Mouse (Mus musculus) forebrain, embryonic 11.5 days (tissue): Measurements from ENCODE around the gene Tubg2. TPM values are rescaled to one million over a fixed set of nuclear protein-coding genes. Genes with fewer than 3 reads are reported as not detected.

Experiments used
- ATAC-seq: fragments of 200-750 bp; cut with Nextera tagmentation; replicated peaks from 2 replicates; pipeline ENCODE4 v1.8.0; 2017; ENCODE audit warnings: moderate TSS enrichment; ENCODE audit not compliant: low FRiP score
- DNase-seq: peaks from one replicate; pipeline ENCODE4 v3.0.0-alpha.2; 2017; ENCODE audit warnings: low spot score
- H3K27ac ChIP-seq: fragments of 300-500 bp; sonication (generic); 2 replicates; pipeline ENCODE4 v1.5.1; 2014; ENCODE audit warnings: low read depth, low read length
- H3K27me3 ChIP-seq: fragments of 300-500 bp; sonication (generic); 2 replicates; pipeline ENCODE4 v1.6.1; 2014; ENCODE audit warnings: mild to moderate bottlenecking, low read length, mixed read lengths; ENCODE audit not compliant: control insufficient read depth, insufficient read depth
- H3K36me3 ChIP-seq: fragments of 300-500 bp; sonication (generic); 2 replicates; pipeline ENCODE4 v1.6.1; 2014; ENCODE audit warnings: mild to moderate bottlenecking, low read length, moderate library complexity, mixed read lengths; ENCODE audit not compliant: control insufficient read depth, insufficient read depth
- H3K4me1 ChIP-seq: fragments of 300-500 bp; sonication (generic); replicated peaks from 2 replicates; pipeline ENCODE4 v1.6.1; 2014; ENCODE audit warnings: low read length, mixed read lengths; ENCODE audit not compliant: control insufficient read depth, insufficient read depth
- H3K4me2 ChIP-seq: fragments of 300-500 bp; sonication (generic); 2 replicates; pipeline ENCODE4 v1.6.1; 2014; ENCODE audit warnings: low read depth, mild to moderate bottlenecking, low read length, moderate library complexity, mixed read lengths; ENCODE audit not compliant: severe bottlenecking
- H3K4me3 ChIP-seq: fragments of 300-500 bp; sonication (generic); 2 replicates; pipeline ENCODE4 v1.5.1; 2014; ENCODE audit warnings: low read depth, low read length
- H3K9ac ChIP-seq: fragments of 300-500 bp; sonication (generic); 2 replicates; pipeline ENCODE4 v1.6.1; 2014; ENCODE audit warnings: low read length
- H3K9me3 ChIP-seq: fragments of 300-500 bp; sonication (generic); 2 replicates; pipeline ENCODE4 v1.6.1; 2016; ENCODE audit warnings: low read length, mixed read lengths; ENCODE audit not compliant: control insufficient read depth
- WGBS: fragments of 180-500 bp; shearing (Covaris S2); extraction: QIAGEN DNeasy Blood & Tissue Kit; methylation state at CpG from one replicate; pipeline ENCODE4 v1.1.7; 2014; 5-methylcytosine and 5-hydroxymethylcytosine counted together
- polyA plus RNA-seq: library from polyadenylated mRNA; unstranded; fragments of >200 nt; fragmentation: Nextera tagmentation; extraction: Ambion mirVana; gene quantifications from 2 replicates; pipeline ENCODE4 v1.2.1, GENCODE M21; 2014

The Tubg2 gene
- polyA plus RNA-seq, 1 experiment from 2014 or later = 3.9 TPM

GRCm38 (mm10) chr11:101143338-101144225, 12.1 kb upstream of the Tubg2 start:
- 20% methylated on average over 18 of the region's 19 CpGs for WGBS
- H3K36me3 ChIP-seq = no peaks in the 10 kb centered on the region
- peak; percentile 63 for ATAC-seq
- H3K4me3 ChIP-seq = peak overlapping the region; percentile 25
- H3K4me1 ChIP-seq = peaks cover 14% of the 10 kb centered on the region; the same call in 1 of the 2 replicates
- peak overlapping the region; percentile 50; the same call in 1 of the 2 replicates for H3K9ac ChIP-seq
- DNase-seq = peak; percentile 70
- no peaks in the 10 kb centered on the region for H3K9me3 ChIP-seq
- H3K4me2 ChIP-seq = peak overlapping the region; percentile 51
- H3K27ac ChIP-seq = 0 out of 2 replicates have a peak overlapping the region, but pooled peaks have one; percentile 25
- H3K27me3 ChIP-seq = no peaks in the 10 kb centered on the region

- H3K4me3 ChIP-seq = no peak overlapping the region
- no peaks in the 10 kb centered on the region for H3K9me3 ChIP-seq
- ATAC-seq (no peak), DNase-seq (peak; percentile 78)
- no peak overlapping the region for H3K27ac ChIP-seq
- peaks cover 9% of the 10 kb centered on the region; the same call in 1 of the 2 replicates for H3K4me1 ChIP-seq
- WGBS = 17% methylated on average over 10 of the region's 10 CpGs
- H3K9ac ChIP-seq = no peak overlapping the region
- 0 out of 2 replicates have a peak overlapping the region, but pooled peaks have one; percentile 27 for H3K4me2 ChIP-seq
- H3K27me3 ChIP-seq = no peaks in the 10 kb centered on the region
- H3K36me3 ChIP-seq = no peaks in the 10 kb centered on the region
Measured at GRCm38 (mm10) chr11:101146377-101146776, 9.3 kb upstream of the Tubg2 start.

GRCm38 (mm10) chr11:101148751-101149150, 7.0 kb upstream of the Tubg2 start:
- H3K4me3 ChIP-seq = no peak overlapping the region
- H3K27ac ChIP-seq = no peak overlapping the region
- H3K9me3 ChIP-seq = no peaks in the 10 kb centered on the region
- H3K4me1 ChIP-seq = peaks cover 7% of the 10 kb centered on the region; the same call in 1 of the 2 replicates
- DNase-seq (no peak), ATAC-seq (no peak)
- no peaks in the 10 kb centered on the region for H3K27me3 ChIP-seq
- WGBS = 77% methylated on average over 10 of the region's 10 CpGs
- H3K4me2 ChIP-seq = no peak overlapping the region
- no peak overlapping the region for H3K9ac ChIP-seq
- no peaks in the 10 kb centered on the region for H3K36me3 ChIP-seq

GRCm38 (mm10) chr11:101149178-101150105, 6.3 kb upstream of the Tubg2 start:
- no peak for ATAC-seq
- 66% methylated on average over 9 of the region's 9 CpGs for WGBS
- Histone ChIP-seq H3K27ac (no peak overlapping the region), H3K9me3 (no peaks in the 10 kb centered on the region), H3K9ac (no peak overlapping the region), H3K27me3 (no peaks in the 10 kb centered on the region), H3K36me3 (no peaks in the 10 kb centered on the region), H3K4me2 (no peak overlapping the region), H3K4me3 (no peak overlapping the region), H3K4me1 (peaks cover 4% of the 10 kb centered on the region; the same call in 1 of the 2 replicates)
- no peak for DNase-seq

GRCm38 (mm10) chr11:101151063-101151462, 4.6 kb upstream of the Tubg2 start:
- Histone ChIP-seq H3K9me3 (no peaks in the 10 kb centered on the region), H3K4me2 (no peak overlapping the region), H3K27ac (no peak overlapping the region), H3K36me3 (no peaks in the 10 kb centered on the region), H3K4me1 (peaks cover 12% of the 10 kb centered on the region; the same call in 1 of the 2 replicates), H3K4me3 (no peak overlapping the region), H3K9ac (no peak overlapping the region), H3K27me3 (no peaks in the 10 kb centered on the region)
- WGBS = 50% methylated on average over 2 of the region's 2 CpGs
- DNase-seq (no peak), ATAC-seq (no peak)

- ATAC-seq = no peak
- DNase-seq = no peak
- no peaks in the 10 kb centered on the region for H3K9me3 ChIP-seq
- H3K4me3 ChIP-seq = no peak overlapping the region
- peaks cover 10% of the 10 kb centered on the region; the same call in 1 of the 2 replicates for H3K4me1 ChIP-seq
- H3K27me3 ChIP-seq = peaks cover 2% of the 10 kb centered on the region; the same call in 1 of the 2 replicates
- no peak overlapping the region for H3K9ac ChIP-seq
- H3K4me2 ChIP-seq = no peak overlapping the region
- H3K36me3 ChIP-seq = no peaks in the 10 kb centered on the region
- H3K27ac ChIP-seq = no peak overlapping the region
- WGBS = 84% methylated on average over 1 of the region's 1 CpGs
Measured at GRCm38 (mm10) chr11:101152825-101153224, 2.9 kb upstream of the Tubg2 start.

- peaks cover 7% of the 10 kb centered on the region; the same call in 1 of the 2 replicates for H3K4me1 ChIP-seq
- peaks cover 2% of the 10 kb centered on the region; the same call in 1 of the 2 replicates for H3K27me3 ChIP-seq
- no peak for DNase-seq
- ATAC-seq = no peak
- no peak overlapping the region for H3K27ac ChIP-seq
- H3K4me3 ChIP-seq = no peak overlapping the region
- H3K4me2 ChIP-seq = no peak overlapping the region
- no peaks in the 10 kb centered on the region for H3K36me3 ChIP-seq
- no peaks in the 10 kb centered on the region for H3K9me3 ChIP-seq
- no peak overlapping the region for H3K9ac ChIP-seq
Measured at GRCm38 (mm10) chr11:101154648-101155047, 1.1 kb upstream of the Tubg2 start.

GRCm38 (mm10) chr11:101155151-101155550, 556 bp upstream of the Tubg2 start:
- 71% methylated on average over 6 of the region's 6 CpGs for whole genome bisulfite sequencing
- H3K4me3 ChIP-seq = no peak overlapping the region
- no peaks in the 10 kb centered on the region for H3K9me3 ChIP-seq
- H3K9ac ChIP-seq = no peak overlapping the region
- H3K4me1 ChIP-seq = peaks cover 7% of the 10 kb centered on the region; the same call in 1 of the 2 replicates
- H3K36me3 ChIP-seq = no peaks in the 10 kb centered on the region
- no peak for DNase-seq
- peaks cover 2% of the 10 kb centered on the region; the same call in 1 of the 2 replicates for H3K27me3 ChIP-seq
- no peak for ATAC-seq
- H3K4me2 ChIP-seq = no peak overlapping the region
- H3K27ac ChIP-seq = no peak overlapping the region
